Mouse (Mus musculus) heart, postnatal 4 days (tissue): ENCODE measurements at regions not wholly inside any gene's neighbourhood (a gene's known extent, or its start where the extent isn't known, plus 50 kb on each side); places are given as distances from the start of the nearest gene placed in this dataset.

Experiments
- DNase-seq: peaks from one replicate; pipeline ENCODE4 v3.0.0; 2021
- microRNA-seq, 2 experiments: library from miRNA; unstranded; fragments of <30 nt; microRNA quantifications; one replicate each; pipeline ENCODE4 v1.2.0; 2021 to 2022

- no peak for DNase-seq
Observed at GRCm38 (mm10) chr12:35231414-35232321, 184.7 kb downstream of the Snx13 start.

DNA sequence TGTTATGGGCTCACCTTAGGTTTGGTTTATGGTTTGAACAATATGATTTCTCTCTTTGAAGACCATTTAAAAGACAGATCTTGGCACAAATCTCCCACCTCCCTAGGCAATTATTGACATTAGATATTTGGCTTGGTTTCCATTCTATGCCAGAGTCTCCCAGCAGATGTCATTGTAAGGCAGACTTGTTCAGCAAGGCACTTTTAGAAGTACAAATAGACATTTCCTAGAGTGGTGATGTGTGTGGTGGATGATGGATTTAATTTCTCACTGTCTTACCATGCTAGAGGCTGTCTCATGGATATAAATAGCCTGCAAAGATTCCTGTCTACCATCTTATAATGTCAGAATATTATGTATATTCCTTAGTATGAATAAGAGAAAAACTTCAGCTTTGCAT is 173.4 kb downstream of the Snx13 start:
- no peak for DNase-seq

DNA sequence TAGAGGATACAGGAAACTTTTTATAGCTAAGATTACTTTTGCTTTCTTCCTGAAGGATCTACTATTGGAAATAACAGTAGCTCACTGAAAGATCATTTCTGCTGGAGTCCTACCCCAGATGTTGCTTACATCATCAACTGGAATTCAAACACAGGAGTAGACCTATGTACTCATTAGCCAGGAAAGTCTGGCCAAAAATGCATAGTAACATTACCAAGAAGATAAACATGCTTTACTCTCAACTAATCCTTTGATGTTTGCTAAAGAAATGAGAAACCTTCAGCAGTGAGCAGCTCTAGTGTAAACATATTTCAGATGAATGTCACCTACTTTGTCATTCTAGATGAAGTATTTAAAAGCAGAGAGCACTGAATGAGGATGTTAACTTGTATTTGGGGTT is 173.0 kb downstream of the Snx13 start:
- DNase-seq: no peak

DNA sequence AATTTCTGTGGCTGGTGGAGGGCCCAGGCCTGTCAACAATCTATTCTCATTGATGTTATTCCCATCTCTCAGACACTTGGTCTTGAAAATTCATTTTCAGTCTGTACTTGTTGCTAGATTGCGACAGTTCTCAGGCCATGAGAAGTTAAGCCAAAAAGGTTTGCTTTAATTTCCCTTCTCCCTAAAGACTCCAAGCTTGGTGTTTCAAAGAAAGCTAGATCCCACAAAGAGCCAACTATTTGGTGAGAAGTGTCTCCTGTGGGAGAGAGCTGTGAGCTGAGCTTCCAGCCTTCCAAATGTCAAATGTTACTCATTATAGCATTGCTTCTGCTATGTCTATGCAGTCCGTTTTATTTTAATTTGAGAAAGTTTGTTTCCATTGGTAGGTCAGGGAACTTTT is 169.7 kb downstream of the Snx13 start:
- DNase-seq: no peak

- no peak for DNase-seq
Observed at GRCm38 (mm10) chr12:35209399-35209798, 162.4 kb downstream of the Snx13 start.

GRCm38 (mm10) chr12:35207605-35208004 is 160.6 kb downstream of the Snx13 start:
- DNase-seq: no peak

GRCm38 (mm10) chr12:35203398-35203797 is 156.4 kb downstream of the Snx13 start:
- no peak for DNase-seq

GRCm38 (mm10) chr12:35200110-35200509 is 153.1 kb downstream of the Snx13 start:
- no peak for DNase-seq

Small RNA genes lying in the stretch of these regions (microRNA-seq; reads per million reads assigned to microRNA genes)
- gene Gm44396: 0 reads per million in 2 experiments
